Mouse (Mus musculus): ENCODE results near the gene Ankrd33b. TPM values are rescaled to one million over a fixed set of nuclear protein-coding genes. Genes with fewer than 3 reads are reported as not detected.

Ankrd33b gene
- total and polyA plus RNA-seq, 3 experiments, result 50.0 to 69.6 (median 60.3) TPM

GRCm38 (mm10) chr15:31244696-31245445 lies 122.7 kb downstream of the Ankrd33b start:
- in situ Hi-C loops (cut with MboI; ENCODE audit: low pct_ligation_motif_present, low pct_unique_long_range_greater_than_20kb, low sequenced_read_pairs) (loop anchor here (5.0 kb wide), 1 partner anchor 78 kb away; no protein-coding TSS in a partner anchor), dilution Hi-C loops (cut with MboI; ENCODE audit: extremely low pct_ligation_motif_present, extremely low pct_unique_long_range_greater_than_20kb, low sequenced_read_pairs) (no loop called here)
- Histone ChIP-seq H3K4me2 (ENCODE audit: insufficient read depth, low read depth, poor library complexity, severe bottlenecking) (no peak overlapping the region), H3K27ac (ENCODE audit: insufficient read depth, low read depth) (no peak overlapping the region), H3K27me3 (replicated peaks) (no peaks in the 10 kb centered on the region), H3K36me3 (replicated peaks in 1 of 2; ENCODE audit: control insufficient read depth in 1 of 2, insufficient read depth in 1 of 2, low read length in 1 of 2) (peaks cover 4 to 79% of the 10 kb centered on the region in 2 experiments), H3K4me1 (ENCODE audit: control insufficient read depth in 1 of 2, insufficient read depth in 2 of 2) (peaks cover 16 to 42% of the 10 kb centered on the region in 2 experiments), H3K9me3 (replicated peaks; ENCODE audit: low read length) (peaks cover 10% of the 10 kb centered on the region), H3K79me2 (replicated peaks; ENCODE audit: control insufficient read depth, extremely low read depth, insufficient read depth, poor library complexity, severe bottlenecking) (no peaks in the 10 kb centered on the region), H3K9ac (ENCODE audit: insufficient read depth, low read depth) (no peak overlapping the region), H3K4me3 (replicated peaks in 1 of 3; ENCODE audit: low read depth in 2 of 3, low read length in 2 of 3, poor library complexity in 1 of 3) (no peak overlapping the region)
- DNase-seq (ENCODE audit: extremely low read depth), result no peak
- TF ChIP-seq TBP (conservative IDR thresholded peaks at IDR 0.05; ENCODE audit: low read depth, low read length) (no peak), TCF12 (IDR thresholded peaks at IDR 0.05; ENCODE audit: low read depth, low read length) (no peak), RCOR1 (conservative IDR thresholded peaks at IDR 0.05; ENCODE audit: low read depth, low read length) (no peak), MYC (IDR thresholded peaks at IDR 0.05; ENCODE audit: low read depth, low read length) (no peak), HCFC1 (IDR thresholded peaks at IDR 0.05; ENCODE audit: low read depth, low read length) (no peak), MXI1 (IDR thresholded peaks at IDR 0.05; ENCODE audit: low read depth, low read length) (no peak), MEF2A (IDR thresholded peaks at IDR 0.05; ENCODE audit: borderline replicate concordance, low read depth, low read length) (no peak), E2F4 (IDR thresholded peaks at IDR 0.05; ENCODE audit: insufficient replicate concordance, low read depth, low read length) (no peak), POLR2A (IDR thresholded peaks at IDR 0.05; ENCODE audit: low read depth, low read length) (no peak), ZC3H11A (IDR thresholded peaks at IDR 0.05; ENCODE audit: low read depth, low read length) (no peak), USF1 (IDR thresholded peaks at IDR 0.05; ENCODE audit: low read depth, low read length) (no peak), CHD2 (IDR thresholded peaks at IDR 0.05; ENCODE audit: low read length) (no peak), GABPA (IDR thresholded peaks at IDR 0.05; ENCODE audit: insufficient replicate concordance, low read depth, low read length) (no peak)

DNA sequence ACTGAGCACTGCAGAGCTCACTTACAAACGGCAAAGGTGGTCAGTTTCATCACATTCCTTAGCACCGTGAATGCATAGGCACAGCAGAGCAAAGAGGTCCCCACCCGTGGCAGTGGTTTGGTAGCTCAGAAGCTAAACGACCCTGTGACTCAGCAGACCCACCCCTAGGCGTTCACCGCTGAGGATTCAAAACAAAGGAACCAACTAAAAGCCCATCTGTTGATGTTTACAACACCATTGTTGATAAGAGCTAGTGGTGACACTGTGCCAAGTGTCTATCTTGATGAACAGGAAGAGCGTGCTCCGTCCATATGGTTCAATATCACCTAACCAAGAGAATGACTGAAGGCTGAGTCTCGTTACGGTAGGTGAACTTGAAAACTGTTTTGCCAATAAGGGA lies 124.3 kb downstream of the Ankrd33b start:
- dilution Hi-C loops (cut with MboI; ENCODE audit: extremely low pct_ligation_motif_present, extremely low pct_unique_long_range_greater_than_20kb, low sequenced_read_pairs), result no loop called here

More for the DNA sequence above, 124.3 kb downstream of the Ankrd33b start:
- H3K4me3 ChIP-seq (replicated peaks in 1 of 3; ENCODE audit: low read depth in 2 of 3, low read length in 2 of 3, poor library complexity in 1 of 3), result no peak overlapping the region
- H3K79me2 ChIP-seq (replicated peaks; ENCODE audit: control insufficient read depth, extremely low read depth, insufficient read depth, poor library complexity, severe bottlenecking), result no peaks in the 10 kb centered on the region
- TF ChIP-seq UBTF (IDR thresholded peaks at IDR 0.05; ENCODE audit: low read depth, low read length) (no peak), NELFE (IDR thresholded peaks at IDR 0.05; ENCODE audit: low read depth, low read length) (no peak), E2F4 (IDR thresholded peaks at IDR 0.05; ENCODE audit: insufficient replicate concordance, low read depth, low read length) (no peak), SMC3 (IDR thresholded peaks at IDR 0.05; ENCODE audit: low read depth, low read length) (no peak), USF1 (IDR thresholded peaks at IDR 0.05; ENCODE audit: low read depth, low read length) (no peak), ETS1 (conservative IDR thresholded peaks at IDR 0.05; ENCODE audit: low read depth, low read length) (no peak), USF2 (conservative IDR thresholded peaks at IDR 0.05; ENCODE audit: low read depth, low read length) (no peak), JUND (conservative IDR thresholded peaks at IDR 0.05; ENCODE audit: low read depth, low read length) (no peak), MAFK (IDR thresholded peaks at IDR 0.05; ENCODE audit: insufficient replicate concordance, low read length) (no peak), PAX5 (IDR thresholded peaks at IDR 0.05; ENCODE audit: low read length) (no peak), CHD1 (IDR thresholded peaks at IDR 0.05; ENCODE audit: low read depth, low read length) (no peak), GABPA (IDR thresholded peaks at IDR 0.05; ENCODE audit: insufficient replicate concordance, low read depth, low read length) (no peak), ELF1 (IDR thresholded peaks at IDR 0.05; ENCODE audit: low read depth, low read length) (no peak), ZKSCAN1 (IDR thresholded peaks at IDR 0.05; ENCODE audit: borderline replicate concordance, low read depth, low read length) (no peak)
- no peak overlapping the region for H3K27ac ChIP-seq (ENCODE audit: insufficient read depth, low read depth)
- H3K9ac ChIP-seq (ENCODE audit: insufficient read depth, low read depth), result no peak overlapping the region
- H3K36me3 ChIP-seq (replicated peaks in 1 of 2; ENCODE audit: control insufficient read depth in 1 of 2, insufficient read depth in 1 of 2, low read length in 1 of 2), result peaks cover 7 to 87% of the 10 kb centered on the region in 2 experiments
- H3K9me3 ChIP-seq (replicated peaks; ENCODE audit: low read length), result peaks cover 10% of the 10 kb centered on the region
- in situ Hi-C loops (cut with MboI; ENCODE audit: low pct_ligation_motif_present, low pct_unique_long_range_greater_than_20kb, low sequenced_read_pairs), result no loop called here
- peaks cover 8 to 41% of the 10 kb centered on the region in 2 experiments for H3K4me1 ChIP-seq (ENCODE audit: control insufficient read depth in 1 of 2, insufficient read depth in 2 of 2)
- H3K4me2 ChIP-seq (ENCODE audit: insufficient read depth, low read depth, poor library complexity, severe bottlenecking), result no peak overlapping the region
- DNase-seq (ENCODE audit: extremely low read depth), result no peak
- no peaks in the 10 kb centered on the region for H3K27me3 ChIP-seq (replicated peaks)
